Mouse (Mus musculus): Measurements from ENCODE around the gene Cdk7. TPM values are rescaled to one million over a fixed set of nuclear protein-coding genes. Genes with fewer than 3 reads are reported as not detected.

Gene Cdk7
- 107 TPM in 2 replicates for polyA plus RNA-seq (2016; fragmentation: Nextera tagmentation; extraction: Ambion mirVana)

DNA sequence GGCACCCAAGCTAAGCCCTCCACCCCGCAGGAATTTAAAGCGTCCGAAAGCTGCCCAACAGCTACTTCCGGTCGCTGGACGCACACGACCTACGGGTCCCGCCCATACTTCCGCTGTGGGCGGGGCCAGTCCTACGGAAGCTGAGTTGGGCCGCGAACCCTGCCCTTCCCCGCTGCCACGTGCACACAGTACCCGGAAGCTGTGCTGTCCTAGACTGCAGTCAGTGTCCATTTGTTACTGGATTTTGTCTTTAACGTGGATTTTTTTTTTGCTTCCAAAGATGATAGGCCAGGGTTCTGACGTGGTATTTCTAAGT, at the start of gene Cdk7:
Gene Cdk7 (minus strand): TSS at position 79 of the 316 bp plus-strand sequence.
- peak; percentile 99 for ATAC-seq (ENCODE audit: insufficient number of reproducible peaks, insufficient read depth, low FRiP score, low TSS enrichment, low read depth)
- H3K9ac ChIP-seq (replicated peaks): peak within 1 kb of the TSS; percentile 91
- peak within 1 kb of the TSS; percentile 69 for H3K4me2 ChIP-seq
- no peaks in the 10 kb centered on the region for H3K27me3 ChIP-seq
- peaks cover 10% of the 10 kb centered on the region for H3K4me1 ChIP-seq (replicated peaks)
- H3K9me3 ChIP-seq: no peaks in the 10 kb centered on the region
- peak within 1 kb of the TSS; percentile 96 for H3K27ac ChIP-seq
- H3K4me3 ChIP-seq (replicated peaks): peak within 1 kb of the TSS; percentile 88
- under 1% methylated on average over 19 of the region's 19 CpGs for WGBS
- peaks cover 29% of the 10 kb centered on the region for H3K36me3 ChIP-seq

DNA sequence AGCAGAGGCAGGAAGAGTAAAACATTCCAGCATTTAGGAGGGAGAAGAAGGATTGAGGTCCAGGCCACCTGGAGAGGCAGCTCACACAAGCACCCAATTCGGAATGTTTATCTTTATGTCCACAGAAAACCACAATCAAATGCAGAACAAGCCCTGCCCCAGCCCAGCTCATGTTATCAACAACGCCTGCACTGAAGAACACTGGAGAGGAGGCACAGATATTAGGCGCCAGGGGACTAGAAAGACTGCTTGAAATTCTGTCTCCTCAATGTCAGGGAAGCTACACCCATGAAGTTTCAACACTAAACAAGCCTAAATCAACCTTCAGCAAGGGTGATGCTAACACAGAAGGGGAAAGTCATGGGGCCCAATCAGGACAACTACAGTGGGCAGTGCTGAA, 46.8 kb upstream of the Cdk7 start:
- Histone ChIP-seq H3K4me2 (no peak overlapping the region), H3K9me3 (no peaks in the 10 kb centered on the region), H3K27ac (no peak overlapping the region), H3K36me3 (peaks cover 37% of the 10 kb centered on the region), H3K9ac (replicated peaks) (no peak overlapping the region), H3K4me3 (replicated peaks) (no peak overlapping the region), H3K4me1 (replicated peaks) (peaks cover 9% of the 10 kb centered on the region), H3K27me3 (no peaks in the 10 kb centered on the region)
- WGBS: 75% methylated on average over 3 of the region's 3 CpGs
- ATAC-seq (ENCODE audit: insufficient number of reproducible peaks, insufficient read depth, low FRiP score, low TSS enrichment, low read depth): no peak

DNA sequence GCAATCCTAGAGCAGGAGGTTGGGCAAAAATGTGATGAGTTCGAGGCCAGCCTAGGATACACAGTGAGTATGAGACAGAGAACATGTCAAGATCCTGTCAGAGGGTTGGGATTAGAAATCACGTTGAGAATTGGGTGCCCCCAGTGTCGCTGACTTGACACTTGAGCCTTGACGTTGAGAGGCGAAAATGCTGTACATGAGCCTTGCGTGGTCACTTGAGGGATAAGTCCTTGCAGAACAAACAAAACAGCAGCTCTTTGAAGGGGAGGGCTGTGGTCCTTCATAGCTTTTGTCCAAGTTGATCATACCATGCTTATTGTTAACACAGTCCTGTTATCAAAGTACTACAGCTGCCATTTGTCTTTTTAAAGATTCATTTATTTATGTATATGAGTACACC, 46.0 kb upstream of the Cdk7 start:
- Histone ChIP-seq H3K36me3 (peaks cover 36% of the 10 kb centered on the region), H3K4me3 (replicated peaks) (no peak overlapping the region), H3K4me2 (no peak overlapping the region), H3K4me1 (replicated peaks) (peaks cover 9% of the 10 kb centered on the region), H3K9me3 (no peaks in the 10 kb centered on the region), H3K27ac (0 out of 2 replicates have a peak overlapping the region, but pooled peaks have one; percentile 56), H3K27me3 (no peaks in the 10 kb centered on the region), H3K9ac (replicated peaks) (no peak overlapping the region)
- WGBS: 68% methylated on average over 6 of the region's 6 CpGs
- ATAC-seq (ENCODE audit: insufficient number of reproducible peaks, insufficient read depth, low FRiP score, low TSS enrichment, low read depth): no peak

DNA sequence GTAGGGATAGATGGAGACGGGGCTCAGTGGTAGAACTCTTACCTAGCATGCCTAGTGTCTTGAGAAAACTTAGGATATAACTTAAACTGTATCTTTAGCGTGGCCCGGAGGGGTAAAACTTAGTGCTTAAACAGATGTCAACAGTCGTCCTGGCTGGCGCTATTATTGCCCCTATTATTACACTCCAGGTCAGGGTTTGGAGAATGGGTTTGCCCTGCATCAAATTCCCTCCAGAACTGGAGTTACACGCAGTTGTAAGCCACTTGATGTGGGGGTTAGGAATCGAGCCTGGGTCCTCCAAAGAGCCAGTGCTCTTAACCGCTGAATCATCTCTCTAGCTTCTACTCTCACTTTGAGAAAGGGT, 45.3 kb upstream of the Cdk7 start:
- Histone ChIP-seq H3K9ac (replicated peaks) (peak overlapping the region; percentile 72; the same call in 1 of the 2 replicates), H3K27ac (peak overlapping the region; percentile 56; the same call in 1 of the 2 replicates), H3K36me3 (peaks cover 36% of the 10 kb centered on the region), H3K4me3 (replicated peaks) (peak overlapping the region; percentile 90), H3K4me2 (peak overlapping the region; percentile 71), H3K9me3 (no peaks in the 10 kb centered on the region), H3K27me3 (no peaks in the 10 kb centered on the region), H3K4me1 (replicated peaks) (peaks cover 9% of the 10 kb centered on the region)
- no peak for ATAC-seq (ENCODE audit: insufficient number of reproducible peaks, insufficient read depth, low FRiP score, low TSS enrichment, low read depth)
- 14% methylated on average over 8 of the region's 8 CpGs for WGBS

DNA sequence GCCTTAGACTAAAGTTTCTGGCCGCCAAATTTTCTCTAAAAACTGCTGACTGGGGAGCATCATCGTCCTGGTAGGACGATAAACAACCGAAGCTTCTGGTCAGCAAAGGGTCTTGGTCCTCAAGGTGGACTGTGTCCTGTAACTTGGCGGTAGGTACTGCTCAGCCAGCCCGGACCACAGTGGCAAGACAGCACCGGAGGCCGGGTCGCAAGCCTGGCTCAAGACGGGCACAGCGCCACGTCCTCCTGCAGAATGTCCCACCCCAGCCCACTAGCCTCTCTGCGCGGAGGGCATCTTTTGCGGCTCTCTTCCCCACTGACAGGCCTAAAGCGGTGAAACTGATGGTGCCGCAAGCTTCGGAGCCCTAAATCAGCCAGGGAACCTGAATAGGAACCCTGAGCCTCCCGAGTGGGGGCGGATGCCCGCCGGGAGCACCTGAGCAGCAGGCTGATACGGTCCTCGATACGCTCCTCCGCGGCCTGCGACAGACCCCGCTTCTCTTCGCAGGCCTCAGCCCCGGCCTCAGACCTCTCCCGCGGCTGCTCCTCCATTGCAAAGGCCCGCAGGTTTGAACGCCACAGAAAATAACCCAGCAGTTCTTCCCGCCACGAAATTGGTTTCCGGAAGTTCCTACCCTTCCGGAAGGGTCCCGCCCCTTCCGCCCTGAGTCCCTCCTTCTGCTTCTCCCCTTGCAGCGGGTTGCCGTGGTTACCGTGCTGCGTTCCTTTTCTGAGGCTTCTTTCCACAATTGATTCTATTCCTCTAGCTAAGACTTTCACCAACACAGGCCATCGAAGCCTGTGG, 44.7 kb upstream of the Cdk7 start, which contains the start of gene Cenph:
Gene Cenph (minus strand): TSS at position 648 of the 804 bp plus-strand sequence.
- WGBS: 1% methylated on average over 44 of the region's 46 CpGs

DNA sequence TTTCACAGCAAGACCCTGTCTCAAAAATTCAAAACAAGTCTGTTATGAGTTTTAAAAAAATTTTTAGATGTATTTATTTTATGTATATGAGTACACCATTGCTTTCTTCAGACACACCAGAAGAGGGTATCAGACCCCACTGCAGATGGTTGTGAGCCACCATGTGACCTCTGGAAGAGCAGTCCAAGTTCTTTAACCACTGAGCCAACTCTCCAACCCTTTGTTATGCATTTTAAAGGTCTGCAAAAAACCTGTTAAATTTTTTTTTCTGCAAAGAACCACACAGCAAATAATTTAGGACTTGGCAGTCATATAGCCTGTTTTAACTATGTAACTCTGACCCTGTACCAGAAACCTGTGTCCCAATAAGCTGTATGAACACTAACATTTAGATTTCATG, 44.0 kb upstream of the Cdk7 start:
- peak overlapping the region; percentile 72 for H3K9ac ChIP-seq (replicated peaks)
- H3K27ac ChIP-seq: no peak overlapping the region
- peaks cover 36% of the 10 kb centered on the region for H3K36me3 ChIP-seq

More for the DNA sequence above, 44.7 kb upstream of the Cdk7 start, which contains the start of gene Cenph:
- Histone ChIP-seq H3K36me3 (peaks cover 36% of the 10 kb centered on the region), H3K27me3 (no peaks in the 10 kb centered on the region), H3K27ac (peak within 1 kb of the TSS; percentile 56; the same call in 1 of the 2 replicates), H3K4me1 (replicated peaks) (peaks cover 9% of the 10 kb centered on the region), H3K4me2 (peak within 1 kb of the TSS; percentile 71), H3K9me3 (no peaks in the 10 kb centered on the region), H3K9ac (replicated peaks) (peak within 1 kb of the TSS; percentile 72), H3K4me3 (replicated peaks) (peak within 1 kb of the TSS; percentile 90)
- ATAC-seq (ENCODE audit: insufficient number of reproducible peaks, insufficient read depth, low FRiP score, low TSS enrichment, low read depth): peak; percentile 91

DNA sequence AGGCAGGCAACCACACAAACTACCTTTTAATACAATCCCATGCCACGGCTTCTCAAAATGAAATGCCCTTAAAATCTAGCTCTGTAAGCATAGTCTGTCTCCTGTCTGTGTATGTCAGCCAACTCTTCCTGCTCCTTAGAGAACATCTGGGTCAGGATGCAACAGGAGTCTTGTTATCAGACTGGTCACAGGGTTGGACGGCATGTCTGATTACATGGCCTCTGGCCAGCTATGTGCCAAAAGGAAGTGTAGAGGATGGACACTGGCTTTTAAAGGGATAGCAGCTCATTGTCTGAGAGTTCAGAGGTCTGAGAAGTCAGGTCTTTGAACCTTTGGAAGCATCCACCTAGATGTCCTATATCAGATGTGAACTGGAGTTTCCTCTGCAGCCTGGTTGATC, 24.6 kb upstream of the Cdk7 start:
- Histone ChIP-seq H3K27ac (no peak overlapping the region), H3K27me3 (no peaks in the 10 kb centered on the region), H3K4me3 (replicated peaks) (no peak overlapping the region), H3K4me1 (replicated peaks) (no peaks in the 10 kb centered on the region), H3K4me2 (no peak overlapping the region), H3K9ac (replicated peaks) (no peak overlapping the region), H3K36me3 (peaks cover 13% of the 10 kb centered on the region), H3K9me3 (no peaks in the 10 kb centered on the region)
- WGBS: 91% methylated on average over 2 of the region's 2 CpGs
- ATAC-seq (ENCODE audit: insufficient number of reproducible peaks, insufficient read depth, low FRiP score, low TSS enrichment, low read depth): no peak

More for the DNA sequence above, 44.0 kb upstream of the Cdk7 start:
- Histone ChIP-seq H3K4me2 (peak overlapping the region; percentile 71), H3K4me1 (replicated peaks) (peaks cover 9% of the 10 kb centered on the region), H3K4me3 (replicated peaks) (peak overlapping the region; percentile 90), H3K9me3 (no peaks in the 10 kb centered on the region), H3K27me3 (no peaks in the 10 kb centered on the region)
- ATAC-seq (ENCODE audit: insufficient number of reproducible peaks, insufficient read depth, low FRiP score, low TSS enrichment, low read depth): no peak

DNA sequence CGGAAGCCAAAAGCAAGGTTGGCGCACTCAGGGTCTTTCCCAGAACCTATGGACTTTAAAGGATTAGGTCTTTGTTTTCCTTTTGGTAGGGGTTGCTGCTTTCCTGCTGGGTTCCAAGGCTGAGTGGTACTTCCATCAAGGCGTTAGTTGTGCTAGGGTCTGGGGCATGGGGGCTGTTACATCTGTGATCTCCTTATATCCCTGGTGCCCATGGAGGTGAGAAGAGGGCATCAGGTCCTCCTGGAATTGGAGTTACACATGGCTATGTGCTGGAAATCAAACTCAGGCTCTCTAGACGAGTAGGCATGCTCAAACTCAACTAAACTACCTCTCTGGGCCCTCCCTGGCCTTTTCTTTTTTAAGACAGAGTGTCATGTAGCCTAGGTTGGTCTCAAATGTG, 23.4 kb upstream of the Cdk7 start:
- Histone ChIP-seq H3K9ac (replicated peaks) (no peak overlapping the region), H3K4me1 (replicated peaks) (no peaks in the 10 kb centered on the region), H3K4me3 (replicated peaks) (no peak overlapping the region), H3K27ac (no peak overlapping the region), H3K9me3 (no peaks in the 10 kb centered on the region), H3K4me2 (no peak overlapping the region), H3K27me3 (no peaks in the 10 kb centered on the region), H3K36me3 (peaks cover 2% of the 10 kb centered on the region; the same call in 1 of the 2 replicates)
- ATAC-seq (ENCODE audit: insufficient number of reproducible peaks, insufficient read depth, low FRiP score, low TSS enrichment, low read depth): no peak
- WGBS: 71% methylated on average over 4 of the region's 4 CpGs

DNA sequence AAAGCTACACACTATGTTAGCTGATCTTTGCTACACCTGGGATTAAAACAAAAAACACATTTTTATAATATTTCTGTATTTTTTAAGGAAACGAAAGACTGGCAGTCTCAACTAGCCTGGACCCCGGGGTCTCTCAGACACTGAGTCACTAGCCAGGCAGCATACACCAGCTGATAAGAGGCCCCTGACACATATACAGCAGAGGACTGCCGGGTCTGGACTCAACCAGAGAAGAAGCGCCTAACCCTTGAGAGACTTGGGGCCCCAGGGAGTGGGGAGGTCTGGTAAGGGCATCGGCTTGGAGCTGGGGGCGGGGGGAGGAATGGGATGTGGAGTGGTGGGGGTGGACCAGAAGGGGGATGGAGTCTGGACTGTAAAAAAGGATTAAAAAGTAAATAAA, 22.3 kb upstream of the Cdk7 start:
- Histone ChIP-seq H3K4me2 (no peak overlapping the region), H3K27ac (no peak overlapping the region), H3K9me3 (no peaks in the 10 kb centered on the region), H3K9ac (replicated peaks) (no peak overlapping the region), H3K4me1 (replicated peaks) (no peaks in the 10 kb centered on the region), H3K27me3 (no peaks in the 10 kb centered on the region), H3K36me3 (no peaks in the 10 kb centered on the region), H3K4me3 (replicated peaks) (no peak overlapping the region)
- ATAC-seq (ENCODE audit: insufficient number of reproducible peaks, insufficient read depth, low FRiP score, low TSS enrichment, low read depth): no peak
- WGBS: 83% methylated on average over 6 of the region's 6 CpGs

DNA sequence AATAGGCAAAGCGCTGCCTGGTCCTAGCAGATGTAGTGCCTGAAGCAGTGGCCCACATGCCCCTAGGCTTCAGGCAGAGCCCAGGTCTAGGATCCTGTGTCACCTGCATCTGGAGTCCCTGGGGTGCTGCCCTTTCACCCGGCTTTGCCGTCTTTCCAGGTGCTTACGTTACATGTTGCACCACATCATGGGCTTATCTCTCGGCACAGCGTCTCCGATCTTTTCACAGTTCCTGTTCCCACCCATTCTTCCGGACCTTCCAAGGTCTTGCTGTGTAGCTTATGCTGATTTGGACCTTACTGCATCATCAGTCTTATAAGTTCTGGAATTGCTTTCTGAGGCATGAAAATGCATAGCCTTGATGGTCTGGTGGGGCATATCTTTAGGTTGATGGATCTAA, 21.8 kb upstream of the Cdk7 start:
- no peaks in the 10 kb centered on the region for H3K4me1 ChIP-seq (replicated peaks)
- H3K36me3 ChIP-seq: no peaks in the 10 kb centered on the region
- H3K27ac ChIP-seq: no peak overlapping the region
- ATAC-seq (ENCODE audit: insufficient number of reproducible peaks, insufficient read depth, low FRiP score, low TSS enrichment, low read depth): no peak
- no peak overlapping the region for H3K4me3 ChIP-seq (replicated peaks)
- H3K9ac ChIP-seq (replicated peaks): no peak overlapping the region
- no peak overlapping the region for H3K4me2 ChIP-seq
- H3K27me3 ChIP-seq: no peaks in the 10 kb centered on the region
- 90% methylated on average over 8 of the region's 8 CpGs for WGBS
- no peaks in the 10 kb centered on the region for H3K9me3 ChIP-seq

DNA sequence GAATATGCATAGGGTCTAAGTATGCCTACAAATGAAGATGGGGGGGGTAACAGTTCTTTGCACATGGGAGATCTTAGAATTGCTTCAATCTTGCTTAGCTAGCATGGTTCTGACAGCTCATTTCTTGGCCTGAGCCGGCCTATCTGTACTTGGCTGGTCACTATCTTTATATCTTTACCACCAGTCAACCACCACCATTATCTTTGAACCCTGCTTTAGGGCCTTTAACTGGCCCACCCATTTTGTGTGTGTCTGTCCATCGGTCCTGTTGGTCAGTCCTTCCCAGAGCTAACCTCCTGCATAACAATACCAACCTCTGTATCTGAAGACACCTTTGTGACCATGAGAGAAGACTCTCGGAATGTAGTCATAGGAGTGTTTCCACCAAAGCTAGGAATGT, 20.7 kb upstream of the Cdk7 start:
- Histone ChIP-seq H3K4me1 (replicated peaks) (no peaks in the 10 kb centered on the region), H3K4me2 (no peak overlapping the region), H3K27me3 (no peaks in the 10 kb centered on the region), H3K27ac (no peak overlapping the region), H3K4me3 (replicated peaks) (no peak overlapping the region), H3K36me3 (no peaks in the 10 kb centered on the region), H3K9ac (replicated peaks) (no peak overlapping the region), H3K9me3 (no peaks in the 10 kb centered on the region)
- ATAC-seq (ENCODE audit: insufficient number of reproducible peaks, insufficient read depth, low FRiP score, low TSS enrichment, low read depth): no peak
- WGBS: 87% methylated on average over 3 of the region's 3 CpGs

DNA sequence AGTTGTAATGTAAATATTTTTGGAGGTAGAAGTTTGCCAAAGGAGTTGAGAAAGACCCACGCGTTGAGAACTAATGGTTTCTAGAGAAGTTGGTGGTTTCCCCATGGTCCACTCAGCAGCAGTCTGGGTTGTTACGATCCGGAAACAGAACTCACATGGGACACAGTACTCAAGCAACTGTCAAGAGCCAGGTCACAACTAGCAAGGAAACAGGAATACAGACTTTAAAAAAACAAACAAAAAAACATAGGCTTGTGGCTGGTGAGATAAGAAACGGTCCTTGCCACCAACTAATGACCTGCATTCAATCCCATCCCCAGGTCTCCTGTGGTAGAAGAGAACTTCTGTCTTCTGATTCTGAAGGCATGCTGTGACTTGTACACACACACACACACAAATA, 20.1 kb upstream of the Cdk7 start:
- no peak overlapping the region for H3K9ac ChIP-seq (replicated peaks)
- H3K4me3 ChIP-seq (replicated peaks): no peak overlapping the region
- H3K9me3 ChIP-seq: no peaks in the 10 kb centered on the region
- no peaks in the 10 kb centered on the region for H3K4me1 ChIP-seq (replicated peaks)
- no peaks in the 10 kb centered on the region for H3K36me3 ChIP-seq
- no peak overlapping the region for H3K27ac ChIP-seq
- no peak overlapping the region for H3K4me2 ChIP-seq
- WGBS: 83% methylated on average over 5 of the region's 5 CpGs
- no peak for ATAC-seq (ENCODE audit: insufficient number of reproducible peaks, insufficient read depth, low FRiP score, low TSS enrichment, low read depth)
- no peaks in the 10 kb centered on the region for H3K27me3 ChIP-seq

All from limb, embryonic 12.5 days (tissue).